Mouse (Mus musculus) left cerebral cortex, adult 6 months (tissue): ENCODE results near the gene Chchd6. TPM values are rescaled to one million over a fixed set of nuclear protein-coding genes. Genes with fewer than 3 reads are reported as not detected.

Source experiments
- long read RNA-seq, 2 experiments: library from polyadenylated mRNA; unstranded; transcript quantifications; one replicate each; pipeline ENCODE4 v2.0.0; 2019 to 2020
- polyA plus RNA-seq: library from polyadenylated mRNA; unstranded; fragments of <200 nt; fragmentation: Nextera tagmentation; gene quantifications from 2 replicates; pipeline ENCODE4 v1.2.3, GENCODE M21; 2021

The Chchd6 gene
- polyA plus RNA-seq, result 267 and 303 TPM in 2 replicates
- long read RNA-seq, experiment 1, transcript Chchd6-202 (7 exons, 1,042 nt), result minor isoform, 42 of 348 reads
- long read RNA-seq, experiment 1, transcript Chchd6-201 (8 exons, 1,121 nt), result major isoform, 293 of 348 reads
- long read RNA-seq, experiment 1, partial matches to known transcripts, result 9 of 348 reads
- long read RNA-seq, experiment 1, other reads (novel, unspliced or antisense), result 4 of 348 reads
- long read RNA-seq, experiment 2, transcript Chchd6-202 (7 exons, 1,042 nt), result minor isoform, 71 of 359 reads
- long read RNA-seq, experiment 2, transcript Chchd6-201 (8 exons, 1,121 nt), result major isoform, 248 of 359 reads
- long read RNA-seq, experiment 2, partial matches to known transcripts, result 31 of 359 reads
- long read RNA-seq, experiment 2, other reads (novel, unspliced or antisense), result 9 of 359 reads

GRCm38 (mm10) chr6:89595018-89595776 lies at the start of gene Chchd6:
Gene Chchd6, minus strand, starts transcription at chr6:89595652.

GRCm38 (mm10) chr6:89643798-89644270 lies 48.4 kb upstream of the Chchd6 start, which contains the start of gene Txnrd3:
Gene Txnrd3, plus strand, starts transcription at chr6:89643988.

GRCm38 (mm10) chr6:89362281-89363106 lies 233.0 kb downstream of the Chchd6 start, which contains the start of gene Plxna1:
Gene Plxna1, minus strand, starts transcription at chr6:89362620.

Other genes with a start within 250 kb of the Chchd6 start
- gene Plxna1, start 233.0 kb downstream of the Chchd6 start, polyA plus RNA-seq, result 4.3 and 6.1 TPM in 2 replicates
- 3.1 and 3.7 TPM in 2 replicates for gene Txnrd3, start 48.3 kb upstream of the Chchd6 start, polyA plus RNA-seq
- gene Vmn1r40, start 111.9 kb upstream of the Chchd6 start, polyA plus RNA-seq, result not detected in 2 replicates
- gene Vmn1r41, start 145.1 kb upstream of the Chchd6 start, polyA plus RNA-seq, result not detected in 2 replicates